In genomic region chr7:35197022-35197421, GRCm38 (mm10) we compare ENCODE assay signal across 28 mouse cellular contexts. TPM values are rescaled to one million over a fixed set of nuclear protein-coding genes. Genes with fewer than 3 reads are reported as not detected.
DNase-seq lines count a peak whose midpoint lies in the region; ATAC-seq lines count a peak whose summit lies in the region.
"Had no signal": no experiment of that assay in that cellular context is flagged by ENCODE, and none has a peak within 500 bp of the region (broad histone marks: within the 10 kb centered on the region; RNA-seq: fewer than 3 reads in every experiment).

No protein-coding gene starts in this region.

- no peaks in the 10 kb centered on the region for H3K9me3 ChIP-seq in embryonic facial prominence, embryonic 11.5 days (replicated peaks; ENCODE audit: control insufficient read depth, low read length)
- H3K9me3 ChIP-seq in embryonic facial prominence, embryonic 10.5 days = no peaks in the 10 kb centered on the region
- H3K9me3 ChIP-seq in embryonic facial prominence, embryonic 14.5 days (ENCODE audit: control insufficient read depth, low read length) = no peaks in the 10 kb centered on the region
- H3K9me3 ChIP-seq in lung, embryonic 15.5 days = no peaks in the 10 kb centered on the region
- H3K9me3 ChIP-seq in midbrain, embryonic 16.5 days (replicated peaks; ENCODE audit: control insufficient read depth, low read length, poor library complexity, severe bottlenecking) = no peaks in the 10 kb centered on the region
- H3K9me3 ChIP-seq: G1E; heart, embryonic 13.5 days; limb, embryonic 12.5 days; liver, embryonic 13.5 days; midbrain, embryonic 13.5 days; stomach, embryonic 15.5 days had no signal

- no peaks in the 10 kb centered on the region for H3K4me1 ChIP-seq in embryonic facial prominence, embryonic 11.5 days (ENCODE audit: control insufficient read depth, insufficient read depth, low read length)
- peaks cover 14% of the 10 kb centered on the region for H3K4me1 ChIP-seq in embryonic facial prominence, embryonic 10.5 days
- H3K4me1 ChIP-seq in embryonic facial prominence, embryonic 14.5 days (ENCODE audit: control insufficient read depth, insufficient read depth, low read length) = 0 out of 2 replicates have a peak, but pooled peaks cover 12% of the 10 kb centered on the region
- H3K4me1 ChIP-seq in lung, embryonic 15.5 days = 0 out of 2 replicates have a peak, but pooled peaks cover 3% of the 10 kb centered on the region
- H3K4me1 ChIP-seq in midbrain, embryonic 16.5 days (ENCODE audit: control insufficient read depth, insufficient read depth, low read length) = no peaks in the 10 kb centered on the region
- H3K4me1 ChIP-seq: heart, embryonic 13.5 days; liver, embryonic 13.5 days; stomach, embryonic 15.5 days had no signal

- peak; percentile 33 for DNase-seq in embryonic facial prominence, embryonic 11.5 days (ENCODE audit: low spot score)
- no peak for DNase-seq in embryonic facial prominence, embryonic 10.5 days (ENCODE audit: low spot score)
- peak; percentile 74 for DNase-seq in embryonic facial prominence, embryonic 14.5 days (ENCODE audit: low spot score)
- DNase-seq in lung, postnatal 25 days (ENCODE audit: low spot score) = peak; percentile 32
- no peak for DNase-seq in MN1 (ENCODE audit: low spot score)
- DNase-seq in urinary bladder, postnatal 14 days (ENCODE audit: low spot score) = no peak
- DNase-seq: adrenal gland, postnatal 10 days; cerebellum, adult 8-10 months; cerebellum, postnatal 25 days; gastrocnemius, postnatal 25 days; heart, adult 11 months; kidney, adult 9 months; kidney, postnatal 10 days; layer of hippocampus, adult 9-11 months; liver, embryonic 13.5 days; right cerebral cortex, postnatal 25 days had no signal

- WGBS in embryonic facial prominence, embryonic 11.5 days = 56% methylated on average over 2 of the region's 2 CpGs
- 73% methylated on average over 2 of the region's 2 CpGs for WGBS in embryonic facial prominence, embryonic 10.5 days
- WGBS in embryonic facial prominence, embryonic 14.5 days = 38% methylated on average over 2 of the region's 2 CpGs
- 47% methylated on average over 2 of the region's 2 CpGs for WGBS in lung, embryonic 15.5 days
- 88% methylated on average over 2 of the region's 2 CpGs for WGBS in midbrain, embryonic 16.5 days

- peaks cover 8% of the 10 kb centered on the region for H3K36me3 ChIP-seq in embryonic facial prominence, embryonic 11.5 days (replicated peaks; ENCODE audit: control insufficient read depth, insufficient read depth, low read depth, low read length)
- peaks cover 33% of the 10 kb centered on the region for H3K36me3 ChIP-seq in embryonic facial prominence, embryonic 10.5 days (replicated peaks)
- H3K36me3 ChIP-seq in embryonic facial prominence, embryonic 14.5 days (ENCODE audit: control insufficient read depth, insufficient read depth, low read length) = peaks cover 20% of the 10 kb centered on the region
- H3K36me3 ChIP-seq in lung, embryonic 15.5 days = peaks cover 9% of the 10 kb centered on the region; the same call in 1 of the 2 replicates
- H3K36me3 ChIP-seq in midbrain, embryonic 16.5 days (ENCODE audit: control insufficient read depth, insufficient read depth, low read length) = peaks cover 23% of the 10 kb centered on the region
- H3K36me3 ChIP-seq: G1E; liver, embryonic 13.5 days; stomach, embryonic 15.5 days had no signal

- H3K9ac ChIP-seq in embryonic facial prominence, embryonic 11.5 days (replicated peaks; ENCODE audit: low read length) = no peak overlapping the region
- no peak overlapping the region for H3K9ac ChIP-seq in embryonic facial prominence, embryonic 14.5 days (ENCODE audit: low read depth, low read length)
- H3K9ac ChIP-seq in lung, embryonic 15.5 days = no peak overlapping the region
- H3K9ac ChIP-seq in midbrain, embryonic 16.5 days (ENCODE audit: low read depth, low read length) = no peak overlapping the region
- H3K9ac ChIP-seq: heart, embryonic 13.5 days; limb, embryonic 12.5 days; liver, embryonic 13.5 days; midbrain, embryonic 13.5 days; stomach, embryonic 15.5 days had no signal

- no peak overlapping the region for H3K4me2 ChIP-seq in embryonic facial prominence, embryonic 11.5 days (ENCODE audit: low read depth, low read length)
- no peak overlapping the region for H3K4me2 ChIP-seq in embryonic facial prominence, embryonic 14.5 days (ENCODE audit: low read depth, low read length)
- no peak overlapping the region for H3K4me2 ChIP-seq in lung, embryonic 15.5 days
- no peak overlapping the region for H3K4me2 ChIP-seq in midbrain, embryonic 16.5 days (ENCODE audit: low read length)
- H3K4me2 ChIP-seq: heart, embryonic 13.5 days; limb, embryonic 12.5 days; liver, embryonic 13.5 days; midbrain, embryonic 13.5 days; stomach, embryonic 15.5 days had no signal

- H3K4me3 ChIP-seq in embryonic facial prominence, embryonic 11.5 days (ENCODE audit: low read depth, low read length) = no peak overlapping the region
- no peak overlapping the region for H3K4me3 ChIP-seq in embryonic facial prominence, embryonic 10.5 days
- no peak overlapping the region for H3K4me3 ChIP-seq in embryonic facial prominence, embryonic 14.5 days (ENCODE audit: low read depth, low read length)
- H3K4me3 ChIP-seq in lung, embryonic 15.5 days = no peak overlapping the region
- H3K4me3 ChIP-seq in midbrain, embryonic 16.5 days (ENCODE audit: low read depth, low read length) = no peak overlapping the region
- H3K4me3 ChIP-seq: heart, embryonic 13.5 days; hindbrain, embryonic 10.5 days; limb, embryonic 12.5 days; liver, embryonic 13.5 days; midbrain, embryonic 13.5 days; stomach, embryonic 15.5 days had no signal

- ATAC-seq in embryonic facial prominence, embryonic 11.5 days (replicated peaks; ENCODE audit: insufficient number of reproducible peaks, low FRiP score, low TSS enrichment, low read depth) = no peak
- ATAC-seq in embryonic facial prominence, embryonic 14.5 days (ENCODE audit: low read depth) = peak; percentile 30; the same call in 1 of the 2 replicates
- ATAC-seq in lung, embryonic 15.5 days (ENCODE audit: borderline replicate concordance, extremely low read depth, low FRiP score, low TSS enrichment) = peak; percentile 32
- no peak for ATAC-seq in midbrain, embryonic 16.5 days
- ATAC-seq: forebrain, embryonic 14.5 days; hindbrain, embryonic 16.5 days; midbrain, embryonic 13.5 days; Patski had no signal

- no peak overlapping the region for H3K27ac ChIP-seq in embryonic facial prominence, embryonic 11.5 days (replicated peaks; ENCODE audit: low read depth, low read length)
- no peak overlapping the region for H3K27ac ChIP-seq in embryonic facial prominence, embryonic 10.5 days (replicated peaks)
- no peak overlapping the region for H3K27ac ChIP-seq in embryonic facial prominence, embryonic 14.5 days (replicated peaks; ENCODE audit: low read depth, low read length)
- H3K27ac ChIP-seq in lung, embryonic 15.5 days = no peak overlapping the region
- no peak overlapping the region for H3K27ac ChIP-seq in midbrain, embryonic 16.5 days (ENCODE audit: low read length)
- H3K27ac ChIP-seq: heart, embryonic 13.5 days; hindbrain, embryonic 10.5 days; limb, embryonic 12.5 days; liver, embryonic 13.5 days; macrophage; midbrain, embryonic 13.5 days; stomach, embryonic 15.5 days had no signal

- no peaks in the 10 kb centered on the region for H3K27me3 ChIP-seq in embryonic facial prominence, embryonic 11.5 days (ENCODE audit: control insufficient read depth, insufficient read depth, low read length)
- H3K27me3 ChIP-seq in embryonic facial prominence, embryonic 10.5 days (replicated peaks; ENCODE audit: low read depth, poor library complexity, severe bottlenecking) = no peaks in the 10 kb centered on the region
- no peaks in the 10 kb centered on the region for H3K27me3 ChIP-seq in embryonic facial prominence, embryonic 14.5 days (replicated peaks; ENCODE audit: control insufficient read depth, insufficient read depth, low read length)
- no peaks in the 10 kb centered on the region for H3K27me3 ChIP-seq in lung, embryonic 15.5 days
- H3K27me3 ChIP-seq in midbrain, embryonic 16.5 days (ENCODE audit: control insufficient read depth, insufficient read depth, low read depth, low read length) = no peaks in the 10 kb centered on the region
- H3K27me3 ChIP-seq: limb, embryonic 12.5 days; midbrain, embryonic 13.5 days; stomach, embryonic 15.5 days had no signal

RNA-seq across cellular contexts. Expression of gene Slc7a10, which starts 10.8 kb away (rescaled TPM):
- 0.24 and 0.78 TPM in 2 replicates for polyA plus RNA-seq in embryonic facial prominence, embryonic 11.5 days (2014; fragmentation: Nextera tagmentation; extraction: Ambion mirVana)
- polyA plus RNA-seq in embryonic facial prominence, embryonic 10.5 days (2016; fragmentation: Nextera tagmentation; extraction: Ambion mirVana) = 0.53 and 0.69 TPM in 2 replicates
- polyA plus RNA-seq in embryonic facial prominence, embryonic 14.5 days (2014; fragmentation: Nextera tagmentation; extraction: Ambion mirVana) = 5.1 and 5.6 TPM in 2 replicates
- polyA plus RNA-seq in lung, embryonic 15.5 days (2015; fragmentation: Nextera tagmentation; extraction: Ambion mirVana) = 2.3 and 3.4 TPM in 2 replicates
- polyA plus RNA-seq in midbrain, embryonic 16.5 days (2015; fragmentation: Nextera tagmentation; extraction: Ambion mirVana) = 9.8 and 21.0 TPM in 2 replicates
- polyA plus RNA-seq: G1E, macrophage, Patski had no signal

RNA-seq across cellular contexts. Expression of gene Lrp3, which starts 18.3 kb away (rescaled TPM):
- 8.8 and 9.0 TPM in 2 replicates for polyA plus RNA-seq in embryonic facial prominence, embryonic 11.5 days (2014; fragmentation: Nextera tagmentation; extraction: Ambion mirVana)
- polyA plus RNA-seq in embryonic facial prominence, embryonic 10.5 days (2016; fragmentation: Nextera tagmentation; extraction: Ambion mirVana) = 10.5 and 10.6 TPM in 2 replicates
- 10.8 and 11.0 TPM in 2 replicates for polyA plus RNA-seq in embryonic facial prominence, embryonic 14.5 days (2014; fragmentation: Nextera tagmentation; extraction: Ambion mirVana)
- 7.7 and 7.9 TPM in 2 replicates for polyA plus RNA-seq in lung, embryonic 15.5 days (2015; fragmentation: Nextera tagmentation; extraction: Ambion mirVana)
- 23.9 and 25.6 TPM in 2 replicates for polyA plus RNA-seq in midbrain, embryonic 16.5 days (2015; fragmentation: Nextera tagmentation; extraction: Ambion mirVana)
- polyA plus RNA-seq: G1E, macrophage had no signal

Comparison
In these comparisons a context has a peak if more than half of its experiments do, and no peak if none do; other contexts are left out.
1. ATAC-seq: peak in embryonic facial prominence, embryonic 14.5 days (single experiment) and lung, embryonic 15.5 days (single experiment); none in embryonic facial prominence, embryonic 11.5 days (single experiment) and midbrain, embryonic 16.5 days (single experiment).
2. DNase-seq: peak in embryonic facial prominence, embryonic 11.5 days (single experiment), embryonic facial prominence, embryonic 14.5 days (single experiment) and lung, postnatal 25 days (single experiment); none in embryonic facial prominence, embryonic 10.5 days (single experiment), MN1 (single experiment) and urinary bladder, postnatal 14 days (single experiment).